Mouse (Mus musculus) myocyte (in vitro differentiated cells): ENCODE results near the gene Cmtm6. TPM values are rescaled to one million over a fixed set of nuclear protein-coding genes. Genes with fewer than 3 reads are reported as not detected.

Source experiments
- H3K27me3 ChIP-seq: one replicate; pipeline ENCODE4 v1.6.1; 2011; ENCODE audit not compliant: control insufficient read depth, insufficient read depth, insufficient read length
- H3K36me3 ChIP-seq: one replicate; pipeline ENCODE4 v1.6.1; 2011; ENCODE audit not compliant: control insufficient read depth, insufficient read depth
- H3K4me2 ChIP-seq: one replicate; pipeline ENCODE4 v1.6.1; 2011; ENCODE audit warnings: low read depth, control low read depth
- H3K4me3 ChIP-seq: one replicate; pipeline ENCODE4 v1.5.1; 2011; ENCODE audit warnings: mild to moderate bottlenecking, control low read depth, moderate library complexity
- H3K79me2 ChIP-seq: one replicate; pipeline ENCODE4 v1.6.1; 2011; ENCODE audit not compliant: control insufficient read depth, insufficient read depth
- H3ac ChIP-seq: one replicate; pipeline ENCODE4 v1.6.1; 2011; ENCODE audit not compliant: control insufficient read depth, insufficient read length
- CEBPB ChIP-seq: IDR thresholded peaks from 2 replicates; pipeline ENCODE4 v1.6.1; 2011; ENCODE audit warnings: mild to moderate bottlenecking, moderate library complexity; ENCODE audit not compliant: poor library complexity, insufficient read depth, severe bottlenecking
- E2F4 ChIP-seq: IDR thresholded peaks from one replicate; pipeline ENCODE4 v1.6.1; 2011; ENCODE audit warnings: mild to moderate bottlenecking, control low read depth, moderate library complexity; ENCODE audit not compliant: insufficient read depth
- MAX ChIP-seq: IDR thresholded peaks from one replicate; pipeline ENCODE4 v1.6.1; 2011; ENCODE audit warnings: low read depth, mild to moderate bottlenecking, control low read depth
- MYOD1 ChIP-seq, 3 experiments: IDR thresholded peaks; one replicate each; pipeline ENCODE4 v1.6.1; 2011; ENCODE audit warnings: control low read depth in 2 of 3, low read depth in 2 of 3, mild to moderate bottlenecking in 2 of 3, moderate library complexity in 1 of 3; ENCODE audit not compliant: insufficient read length in 2 of 3, control insufficient read depth in 1 of 3
- MYOG ChIP-seq, 3 experiments: IDR thresholded peaks; one replicate each; pipeline ENCODE4 v1.6.1; 2011; ENCODE audit warnings: control low read depth in 2 of 3, low read depth in 2 of 3, mild to moderate bottlenecking in 2 of 3; ENCODE audit not compliant: insufficient read length in 2 of 3, control insufficient read depth in 1 of 3, insufficient read depth in 1 of 3
- POLR2A ChIP-seq: IDR thresholded peaks from one replicate; pipeline ENCODE4 v1.6.1; 2011; ENCODE audit warnings: low read depth, mild to moderate bottlenecking, control low read depth, moderate library complexity; ENCODE audit not compliant: insufficient read length
- POLR2AphosphoS2 ChIP-seq: IDR thresholded peaks from one replicate; pipeline ENCODE4 v1.6.1; 2011; ENCODE audit warnings: low read depth, control low read depth; ENCODE audit not compliant: insufficient read length
- REST ChIP-seq: IDR thresholded peaks from one replicate; pipeline ENCODE4 v1.6.1; 2011; ENCODE audit warnings: mild to moderate bottlenecking, control low read depth, moderate library complexity; ENCODE audit not compliant: insufficient read depth, insufficient read length
- SRF ChIP-seq: IDR thresholded peaks from one replicate; pipeline ENCODE4 v1.6.1; 2011; ENCODE audit warnings: low read depth; ENCODE audit not compliant: control insufficient read depth, insufficient read length
- TCF12 ChIP-seq: IDR thresholded peaks from one replicate; pipeline ENCODE4 v1.6.1; 2011; ENCODE audit warnings: mild to moderate bottlenecking, control low read depth; ENCODE audit not compliant: poor library complexity, insufficient read depth, severe bottlenecking
- TCF3 ChIP-seq: IDR thresholded peaks from one replicate; pipeline ENCODE4 v1.6.1; 2011; ENCODE audit warnings: low read depth, control low read depth; ENCODE audit not compliant: insufficient read length
- USF1 ChIP-seq: IDR thresholded peaks from one replicate; pipeline ENCODE4 v1.6.1; 2011; ENCODE audit warnings: low read depth, mild to moderate bottlenecking, control low read depth, moderate library complexity
- polyA plus RNA-seq: library from polyadenylated mRNA; unstranded; fragments of >200 nt; fragmentation: generic; extraction: Trizol; gene quantifications from one replicate; pipeline ENCODE4 v1.2.1, GENCODE M21; 2012; ENCODE audit warnings: missing spikeins

The Cmtm6 gene
- polyA plus RNA-seq, 1 experiment = 14.3 TPM

GRCm38 (mm10) chr9:114798845-114799244 lies 67.9 kb downstream of the Cmtm6 start:
- H3K4me2 ChIP-seq = no peak overlapping the region
- TF ChIP-seq MAX (no peak), USF1 (no peak), POLR2A (no peak), REST (no peak), CEBPB (no peak), E2F4 (no peak), TCF3 (no peak), POLR2AphosphoS2 (no peak), SRF (no peak), MYOD1 (IDR thresholded peaks at IDR 0.05; ENCODE audit: control insufficient read depth in 1 of 3, insufficient read length in 2 of 3, low read depth in 2 of 3) (no peak), TCF12 (no peak), MYOG (IDR thresholded peaks at IDR 0.05; ENCODE audit: control insufficient read depth in 1 of 3, insufficient read depth in 1 of 3, insufficient read length in 2 of 3, low read depth in 2 of 3) (no peak)
- H3ac ChIP-seq = no peak overlapping the region
- no peaks in the 10 kb centered on the region for H3K79me2 ChIP-seq
- no peaks in the 10 kb centered on the region for H3K36me3 ChIP-seq
- no peak overlapping the region for H3K4me3 ChIP-seq
- peaks cover 4% of the 10 kb centered on the region for H3K27me3 ChIP-seq

Other genes with a start within 250 kb of the Cmtm6 start
- not detected for gene Ccr4, start 226.2 kb upstream of the Cmtm6 start, polyA plus RNA-seq
- 0.06 TPM for gene C130032M10Rik, start 215.4 kb upstream of the Cmtm6 start, polyA plus RNA-seq
- 0.01 TPM for gene Trim71, start 166.7 kb upstream of the Cmtm6 start, polyA plus RNA-seq
- 29.1 TPM for gene Cnot10, start 90.9 kb upstream of the Cmtm6 start, polyA plus RNA-seq
- 70.9 TPM for gene Dync1li1, start 42.3 kb upstream of the Cmtm6 start, polyA plus RNA-seq
- 38.1 TPM for gene Cmtm7, start 50.7 kb downstream of the Cmtm6 start, polyA plus RNA-seq
- not detected for gene Cmtm8, start 113.0 kb downstream of the Cmtm6 start, polyA plus RNA-seq
- gene Gpd1l, start 202.9 kb downstream of the Cmtm6 start, polyA plus RNA-seq = 19.5 TPM
- gene Osbpl10, start 247.5 kb downstream of the Cmtm6 start, polyA plus RNA-seq = 1.7 TPM